In genomic region chr3:146812041-146812878, GRCm38 (mm10) we compare ENCODE assay signal across 8 mouse cellular contexts. TPM values are rescaled to one million over a fixed set of nuclear protein-coding genes. Genes with fewer than 3 reads are reported as not detected.
DNase-seq lines count a peak whose midpoint lies in the region; ATAC-seq and TF ChIP-seq lines count a peak whose summit lies in the region.

No protein-coding gene starts in this region.

- ATAC-seq in common myeloid progenitor, adult 5-6 weeks (replicated peaks; ENCODE audit: low read depth, poor library complexity, severe bottlenecking) = peak; percentile 19
- peak; percentile 70 for ATAC-seq in heart, postnatal 0 days (ENCODE audit: insufficient read depth, low read depth)
- ATAC-seq in limb, embryonic 12.5 days (ENCODE audit: insufficient number of reproducible peaks, insufficient read depth, low FRiP score, low TSS enrichment, low read depth) = peak; percentile 86
- peak; percentile 82 for ATAC-seq in midbrain, embryonic 15.5 days (replicated peaks)

- no peak for TF ChIP-seq CTCF in heart, adult 2 months (IDR thresholded peaks at IDR 0.05)
- no peak for TF ChIP-seq CTCF in heart, postnatal 0 days (IDR thresholded peaks at IDR 0.05; ENCODE audit: low read depth)

- peak overlapping the region; percentile 94 for H3K4me3 ChIP-seq in heart, adult 2 months
- peak overlapping the region; percentile 92 for H3K4me3 ChIP-seq in heart, postnatal 0 days (ENCODE audit: low read depth, low read length)
- H3K4me3 ChIP-seq in limb, embryonic 12.5 days (replicated peaks) = peak overlapping the region; percentile 94
- peak overlapping the region; percentile 97 for H3K4me3 ChIP-seq in midbrain, embryonic 15.5 days

- DNase-seq in heart, adult 2 months = no peak
- no peak for DNase-seq in heart, adult 18-20 months
- peak; percentile 13 to 30 for DNase-seq in CD8-positive naive resting alpha-beta T cell, adult 2 months (ENCODE audit: low read depth in 2 of 2, low spot score in 2 of 2)
- peak; percentile 12 for DNase-seq in heart, postnatal 0 days (ENCODE audit: low spot score)
- no peak for DNase-seq in layer of hippocampus, postnatal 10 days (ENCODE audit: low spot score in 2 of 2)

- H3K36me3 ChIP-seq in heart, adult 2 months (ENCODE audit: control insufficient read depth, insufficient read depth, low read length) = peaks cover 5% of the 10 kb centered on the region; the same call in 1 of the 2 replicates
- no peaks in the 10 kb centered on the region for H3K36me3 ChIP-seq in heart, postnatal 0 days (replicated peaks; ENCODE audit: control insufficient read depth, insufficient read depth, low read length)
- peaks cover 7% of the 10 kb centered on the region for H3K36me3 ChIP-seq in limb, embryonic 12.5 days
- H3K36me3 ChIP-seq in midbrain, embryonic 15.5 days (replicated peaks) = no peaks in the 10 kb centered on the region

- no peaks in the 10 kb centered on the region for H3K9me3 ChIP-seq in heart, postnatal 0 days (replicated peaks; ENCODE audit: control insufficient read depth, low read length)
- no peaks in the 10 kb centered on the region for H3K9me3 ChIP-seq in limb, embryonic 12.5 days
- no peaks in the 10 kb centered on the region for H3K9me3 ChIP-seq in midbrain, embryonic 15.5 days

- intact Hi-C loops in heart, adult 2 months (cut with DNase I) = loop anchor here (2.0 to 10.0 kb wide), 3 partner anchors 41 to 407 kb away; partner anchors contain the start of genes Rpf1, Ssx2ip and Ttll7

- peaks cover 3% of the 10 kb centered on the region for H3K4me1 ChIP-seq in heart, adult 2 months (ENCODE audit: control insufficient read depth, insufficient read depth, low read length)
- H3K4me1 ChIP-seq in heart, postnatal 0 days (ENCODE audit: control insufficient read depth, insufficient read depth) = peaks cover 6% of the 10 kb centered on the region; the same call in 1 of the 2 replicates
- H3K4me1 ChIP-seq in limb, embryonic 12.5 days (replicated peaks) = peaks cover 13% of the 10 kb centered on the region
- H3K4me1 ChIP-seq in midbrain, embryonic 15.5 days = peaks cover 21% of the 10 kb centered on the region

- H3K79me2 ChIP-seq in heart, adult 2 months (replicated peaks; ENCODE audit: control insufficient read depth, insufficient read depth, low read length) = peaks cover 1% of the 10 kb centered on the region; the same call in 1 of the 2 replicates

- TF ChIP-seq EP300 in heart, adult 2 months (IDR thresholded peaks at IDR 0.05; ENCODE audit: insufficient read depth, low read depth, low read length) = no peak
- TF ChIP-seq EP300 in heart, postnatal 0 days (IDR thresholded peaks at IDR 0.05; ENCODE audit: low read depth) = no peak

- H3K27ac ChIP-seq in heart, adult 2 months = peak overlapping the region; percentile 99
- H3K27ac ChIP-seq in heart, postnatal 0 days (ENCODE audit: low read depth) = peak overlapping the region; percentile 93
- H3K27ac ChIP-seq in limb, embryonic 12.5 days = peak overlapping the region; percentile 93
- H3K27ac ChIP-seq in midbrain, embryonic 15.5 days = peak overlapping the region; percentile 98

- WGBS in heart, adult 2 months = 1% methylated on average over 60 of the region's 60 CpGs
- WGBS in heart, postnatal 0 days = under 1% methylated on average over 49 of the region's 60 CpGs
- under 1% methylated on average over 55 of the region's 60 CpGs for WGBS in limb, embryonic 12.5 days
- 1% methylated on average over 49 of the region's 60 CpGs for WGBS in midbrain, embryonic 15.5 days

- peak overlapping the region; percentile 92 for H3K4me2 ChIP-seq in heart, postnatal 0 days (ENCODE audit: low read depth, low read length)
- peak overlapping the region; percentile 75 for H3K4me2 ChIP-seq in limb, embryonic 12.5 days
- peak overlapping the region; percentile 74 for H3K4me2 ChIP-seq in midbrain, embryonic 15.5 days

- no peaks in the 10 kb centered on the region for H3K27me3 ChIP-seq in heart, adult 2 months (ENCODE audit: control insufficient read depth, insufficient read depth, low read length)
- no peaks in the 10 kb centered on the region for H3K27me3 ChIP-seq in heart, postnatal 0 days (ENCODE audit: control insufficient read depth, insufficient read depth, low read length)
- H3K27me3 ChIP-seq in limb, embryonic 12.5 days = no peaks in the 10 kb centered on the region
- 0 out of 2 replicates have a peak, but pooled peaks cover 4% of the 10 kb centered on the region for H3K27me3 ChIP-seq in midbrain, embryonic 15.5 days (replicated peaks)

- peak overlapping the region; percentile 92 for H3K9ac ChIP-seq in heart, adult 2 months (ENCODE audit: low read depth, low read length)
- H3K9ac ChIP-seq in heart, postnatal 0 days (replicated peaks; ENCODE audit: low read depth, low read length) = peak overlapping the region; percentile 92
- H3K9ac ChIP-seq in limb, embryonic 12.5 days (replicated peaks) = peak overlapping the region; percentile 97
- peak overlapping the region; percentile 75 for H3K9ac ChIP-seq in midbrain, embryonic 15.5 days

- no peak for TF ChIP-seq POLR2A in heart, adult 2 months (IDR thresholded peaks at IDR 0.05; ENCODE audit: insufficient read depth, low read depth, low read length)

RNA-seq across cellular contexts. Expression of gene Prkacb, which starts 0.5 kb away (rescaled TPM):
- total RNA-seq in heart, adult 2 months (2021) = 10 to 100 TPM; 57.4 to 58.9 TPM
- 19.8 and 30.4 TPM in 2 replicates for polyA plus RNA-seq in heart, adult 2 months (2012; rRNA removed)
- total RNA-seq in heart, adult 18-20 months (2021) = 10 to 100 TPM; 60.8 to 66.0 TPM
- 101 and 102 TPM in 2 replicates for total RNA-seq in common myeloid progenitor, adult 5-6 weeks (2017)
- total RNA-seq in heart, postnatal 0 days (2014; rRNA removed; ENCODE audit: low replicate concordance) = 53.1 and 58.6 TPM in 2 replicates
- 38.0 and 41.7 TPM in 2 replicates for polyA plus RNA-seq in heart, postnatal 0 days (2015; fragmentation: Nextera tagmentation; extraction: Ambion mirVana)
- polyA plus RNA-seq in limb, embryonic 12.5 days (2016; fragmentation: Nextera tagmentation; extraction: Ambion mirVana) = 87.3 and 87.7 TPM in 2 replicates
- 188 and 194 TPM in 2 replicates for polyA plus RNA-seq in midbrain, embryonic 15.5 days (2015; fragmentation: Nextera tagmentation; extraction: Ambion mirVana)
- total RNA-seq in layer of hippocampus, postnatal 10 days (2021) = 100 to 1,000 TPM; 249 to 257 TPM

RNA-seq across cellular contexts. Expression of gene Ttll7, which starts 39.9 kb away (rescaled TPM):
- 1 to 10 TPM; 4.3 to 6.1 TPM for total RNA-seq in heart, adult 2 months (2021)
- 1.6 and 2.1 TPM in 2 replicates for polyA plus RNA-seq in heart, adult 2 months (2012; rRNA removed)
- 1 to 10 TPM; 7.2 to 8.3 TPM for total RNA-seq in heart, adult 18-20 months (2021)
- total RNA-seq in common myeloid progenitor, adult 5-6 weeks (2017) = 0.09 TPM in 1 of 2 replicates, not detected in the other
- total RNA-seq in heart, postnatal 0 days (2014; rRNA removed; ENCODE audit: low replicate concordance) = 6.6 and 6.7 TPM in 2 replicates
- 1.2 and 1.5 TPM in 2 replicates for polyA plus RNA-seq in heart, postnatal 0 days (2015; fragmentation: Nextera tagmentation; extraction: Ambion mirVana)
- 2.3 and 3.0 TPM in 2 replicates for polyA plus RNA-seq in limb, embryonic 12.5 days (2016; fragmentation: Nextera tagmentation; extraction: Ambion mirVana)
- polyA plus RNA-seq in midbrain, embryonic 15.5 days (2015; fragmentation: Nextera tagmentation; extraction: Ambion mirVana) = 7.3 and 7.8 TPM in 2 replicates
- total RNA-seq in layer of hippocampus, postnatal 10 days (2021) = 10 to 100 TPM; 78.7 to 88.3 TPM

Comparison
In these comparisons a context has a peak if more than half of its experiments do, and no peak if none do; other contexts are left out.
1. DNase-seq: peak in CD8-positive naive resting alpha-beta T cell, adult 2 months (2 of 2) and heart, postnatal 0 days (single experiment); none in heart, adult 2 months (0 of 2), heart, adult 18-20 months (0 of 2) and layer of hippocampus, postnatal 10 days (0 of 2).
2. ATAC-seq: peak in every context shown above with its lines; median percentile 86 in limb, embryonic 12.5 days; 82 in midbrain, embryonic 15.5 days; 70 in heart, postnatal 0 days; 19 in common myeloid progenitor, adult 5-6 weeks.
3. RNA of gene Ttll7, which starts 39.9 kb away (total RNA-seq): 78.7 to 88.3 TPM in layer of hippocampus, postnatal 10 days; 7.2 to 8.3 TPM in heart, adult 18-20 months, 6.6 to 6.7 TPM in heart, postnatal 0 days, 4.3 to 6.1 TPM in heart, adult 2 months and 0.09 TPM in common myeloid progenitor, adult 5-6 weeks; every median in the first group is over 4 times any median in the second.
4. Peak in every context shown above with its lines, with median percentiles within 50 percentile points of each other: H3K27ac ChIP-seq, H3K4me3 ChIP-seq, H3K9ac ChIP-seq and H3K4me2 ChIP-seq.